12 mouse cellular contexts compared by ENCODE assay signal in the genomic region with DNA sequence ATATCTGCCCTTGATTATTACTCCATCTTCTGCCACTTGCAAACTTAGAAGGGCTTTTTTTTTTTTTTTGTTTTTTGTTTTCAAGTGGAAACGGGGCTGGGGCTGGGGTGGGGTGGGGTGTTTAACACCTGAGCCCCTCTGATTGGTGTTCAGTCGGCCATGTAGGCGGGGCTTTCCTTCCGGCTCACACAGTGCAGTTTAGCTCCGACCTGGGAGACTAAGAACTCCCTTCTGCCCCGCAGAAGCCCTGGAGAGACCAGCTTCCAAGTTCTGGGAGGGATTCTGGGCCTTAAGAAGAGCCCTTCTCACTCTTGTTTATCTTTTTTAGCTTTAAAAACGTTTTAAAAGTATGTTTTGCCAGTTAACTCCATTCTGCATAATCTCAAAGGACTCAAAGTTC.
DNase-seq lines count a peak whose midpoint lies in the region; ATAC-seq and TF ChIP-seq lines count a peak whose summit lies in the region.
"Had no signal": no experiment of that assay in that cellular context is flagged by ENCODE, and none has a peak within 500 bp of the region (broad histone marks: within the 10 kb centered on the region; RNA-seq: fewer than 3 reads in every experiment).

No protein-coding gene starts in this region.

- 13% methylated on average over 7 of the region's 7 CpGs for WGBS in heart, embryonic 16.5 days
- WGBS in intestine, postnatal 0 days = 6% methylated on average over 7 of the region's 7 CpGs
- WGBS in hindbrain, postnatal 0 days = 23% methylated on average over 7 of the region's 7 CpGs

- DNase-seq in heart, adult 8-10 months (ENCODE audit: low spot score) = no peak
- peak; percentile 52 for DNase-seq in ES-CJ7 (ENCODE audit: low read depth, low spot score)
- DNase-seq in naive thymus-derived CD4-positive, alpha-beta T cell, adult 2 months (ENCODE audit: low read depth) = peak; percentile 18
- no peak for DNase-seq in spleen, postnatal 10 days (ENCODE audit: low spot score in 2 of 2)
- DNase-seq in hindbrain, postnatal 0 days (ENCODE audit: low spot score) = no peak
- DNase-seq: adrenal gland, postnatal 36 days; gastrocnemius, postnatal 14 days; layer of hippocampus, postnatal 36 days had no signal

- H3K36me3 ChIP-seq in heart, embryonic 16.5 days (ENCODE audit: control insufficient read depth, insufficient read depth) = no peaks in the 10 kb centered on the region
- H3K36me3 ChIP-seq in intestine, postnatal 0 days (ENCODE audit: control insufficient read depth, insufficient read depth) = no peaks in the 10 kb centered on the region
- H3K36me3 ChIP-seq in hindbrain, postnatal 0 days (ENCODE audit: insufficient read depth, low read length) = no peaks in the 10 kb centered on the region

- no peak for TF ChIP-seq CTCF in intestine, postnatal 0 days (IDR thresholded peaks at IDR 0.05; ENCODE audit: low read depth)
- TF ChIP-seq CTCF in hindbrain, postnatal 0 days (IDR thresholded peaks at IDR 0.05; ENCODE audit: low read depth) = no peak

- H3K9me3 ChIP-seq in heart, embryonic 16.5 days (replicated peaks; ENCODE audit: control insufficient read depth, low read length) = no peaks in the 10 kb centered on the region
- H3K9me3 ChIP-seq in intestine, postnatal 0 days (ENCODE audit: control insufficient read depth) = no peaks in the 10 kb centered on the region
- no peaks in the 10 kb centered on the region for H3K9me3 ChIP-seq in hindbrain, postnatal 0 days (ENCODE audit: low read length)

- H3K4me1 ChIP-seq in heart, embryonic 16.5 days (ENCODE audit: control insufficient read depth, insufficient read depth, low read length) = peaks cover 7% of the 10 kb centered on the region
- H3K4me1 ChIP-seq in intestine, postnatal 0 days (replicated peaks; ENCODE audit: control insufficient read depth, insufficient read depth, low read length) = no peaks in the 10 kb centered on the region
- peaks cover 3% of the 10 kb centered on the region; the same call in 1 of the 2 replicates for H3K4me1 ChIP-seq in hindbrain, postnatal 0 days (ENCODE audit: insufficient read depth, low read length)

- H3K27ac ChIP-seq in heart, embryonic 16.5 days (ENCODE audit: low read length) = no peak overlapping the region
- no peak overlapping the region for H3K27ac ChIP-seq in intestine, postnatal 0 days (ENCODE audit: low read depth, low read length)
- no peak overlapping the region for H3K27ac ChIP-seq in hindbrain, postnatal 0 days

- H3K4me2 ChIP-seq in heart, embryonic 16.5 days (ENCODE audit: low read depth, low read length) = peak overlapping the region; percentile 35
- peak overlapping the region; percentile 57 for H3K4me2 ChIP-seq in intestine, postnatal 0 days (replicated peaks; ENCODE audit: low read depth)
- H3K4me2 ChIP-seq in hindbrain, postnatal 0 days (ENCODE audit: low read depth, low read length) = no peak overlapping the region
- H3K4me2 ChIP-seq: midbrain, embryonic 11.5 days had no signal

- H3K27me3 ChIP-seq in heart, embryonic 16.5 days (ENCODE audit: control insufficient read depth, insufficient read depth, low read length) = no peaks in the 10 kb centered on the region
- H3K27me3 ChIP-seq in intestine, postnatal 0 days (replicated peaks; ENCODE audit: control insufficient read depth, insufficient read depth, low read length) = no peaks in the 10 kb centered on the region
- no peaks in the 10 kb centered on the region for H3K27me3 ChIP-seq in hindbrain, postnatal 0 days (ENCODE audit: insufficient read depth, low read length)

- no peak for ATAC-seq in heart, embryonic 16.5 days (replicated peaks; ENCODE audit: extremely low read depth, insufficient read depth, low FRiP score)
- ATAC-seq in intestine, postnatal 0 days = peak; percentile 36; the same call in 1 of the 2 replicates
- ATAC-seq in frontal cortex, adult (ENCODE audit: low TSS enrichment) = no peak
- no peak for ATAC-seq in hindbrain, postnatal 0 days

- 0 out of 2 replicates have a peak overlapping the region, but pooled peaks have one; percentile 12 for H3K9ac ChIP-seq in heart, embryonic 16.5 days (ENCODE audit: low read length)
- H3K9ac ChIP-seq in intestine, postnatal 0 days (ENCODE audit: low read depth, low read length) = no peak overlapping the region
- no peak overlapping the region for H3K9ac ChIP-seq in hindbrain, postnatal 0 days (replicated peaks; ENCODE audit: low read length)

- H3K4me3 ChIP-seq in heart, embryonic 16.5 days (ENCODE audit: low read length) = no peak overlapping the region; the same call in 1 of the 2 replicates
- no peak overlapping the region for H3K4me3 ChIP-seq in intestine, postnatal 0 days (ENCODE audit: low read depth, low read length)
- H3K4me3 ChIP-seq in hindbrain, postnatal 0 days (ENCODE audit: low read length) = no peak overlapping the region

Comparison
In these comparisons a context has a peak if more than half of its experiments do, and no peak if none do; other contexts are left out.
1. DNase-seq: peak in ES-CJ7 (single experiment) and naive thymus-derived CD4-positive, alpha-beta T cell, adult 2 months (single experiment); none in heart, adult 8-10 months (single experiment), spleen, postnatal 10 days (0 of 2) and hindbrain, postnatal 0 days (single experiment).